Mouse (Mus musculus) urinary bladder, postnatal 14 days (tissue): Measurements from ENCODE around the gene Anp32a.

Source experiments
- DNase-seq: peaks from one replicate; pipeline ENCODE4 v3.0.0; 2021; ENCODE audit warnings: low spot score

Gene Anp32a

GRCm38 (mm10) chr9:62347201-62347600, 6.1 kb downstream of the Anp32a start:
- no peak for DNase-seq

DNA sequence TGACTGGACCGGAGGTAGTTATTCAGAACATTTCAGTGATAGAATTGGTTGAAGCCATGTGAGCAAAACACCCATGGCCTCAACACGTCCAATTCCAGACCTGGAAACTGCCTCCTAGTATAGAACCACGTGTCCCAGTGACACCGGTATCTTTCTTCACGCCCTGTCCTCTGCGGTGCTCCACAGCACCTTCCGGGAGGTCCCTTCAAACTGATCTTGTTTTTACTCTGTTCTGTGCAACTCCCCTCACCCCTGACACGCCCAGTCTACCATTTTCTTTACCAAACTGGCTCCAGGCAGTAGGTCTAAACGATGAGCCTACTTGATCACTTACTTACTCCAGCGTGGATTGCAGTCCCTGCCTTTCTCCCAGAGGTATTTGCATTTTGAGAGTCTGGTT, 7.0 kb downstream of the Anp32a start:
- DNase-seq, result no peak

DNA sequence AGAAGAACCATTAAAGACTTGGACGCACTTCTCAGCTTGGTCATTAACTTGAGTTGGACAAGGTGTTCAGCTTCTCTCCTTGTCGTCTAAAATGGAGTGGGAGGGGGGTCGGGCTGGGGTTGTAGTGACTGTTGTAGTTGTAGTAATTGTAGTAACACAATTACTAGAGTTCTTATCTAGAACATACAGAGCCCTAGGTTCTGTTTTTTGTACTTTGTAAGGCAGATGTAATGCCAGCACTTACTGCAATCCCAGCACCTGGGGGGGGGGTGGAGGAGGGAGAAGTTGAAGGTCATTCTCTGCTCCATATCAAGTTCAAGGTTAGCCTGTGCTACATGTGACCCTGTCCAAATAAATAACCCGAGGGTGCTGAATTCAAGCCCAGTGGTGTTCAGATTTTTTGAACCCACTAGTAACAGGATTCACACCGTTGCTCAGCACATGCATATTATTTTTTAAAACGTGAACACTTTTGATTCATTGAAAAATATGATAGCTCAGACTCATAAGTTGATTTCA, 7.4 kb downstream of the Anp32a start:
- DNase-seq, result no peak

- DNase-seq, result no peak
These were observed 8.2 kb downstream of the Anp32a start for GRCm38 (mm10) chr9:62349250-62349649.

- DNase-seq, result no peak
These were observed 9.6 kb downstream of the Anp32a start for GRCm38 (mm10) chr9:62350721-62351120.

GRCm38 (mm10) chr9:62351200-62351599, 10.1 kb downstream of the Anp32a start:
- no peak for DNase-seq

DNA sequence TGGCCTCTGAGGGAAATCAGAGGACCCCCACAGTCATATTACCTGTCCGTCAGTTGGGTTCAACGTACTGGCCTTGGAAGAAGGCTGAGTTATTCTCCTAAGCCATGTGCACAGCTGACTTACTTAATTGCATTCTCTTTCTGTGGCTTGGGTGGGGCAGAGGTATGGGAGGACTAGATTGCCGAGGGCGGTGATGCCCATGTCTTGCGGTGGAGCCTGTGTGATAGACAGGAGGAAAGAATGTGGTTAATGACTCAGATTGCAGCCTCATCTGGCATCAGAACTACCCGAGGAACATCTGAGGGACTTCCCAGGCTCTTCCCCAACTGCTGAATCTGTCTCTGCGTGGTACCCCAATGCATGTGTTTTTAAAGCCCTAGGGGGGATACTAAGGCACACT, 12.7 kb downstream of the Anp32a start:
- no peak for DNase-seq

GRCm38 (mm10) chr9:62354838-62355719, 14.0 kb downstream of the Anp32a start:
- no peak for DNase-seq

DNA sequence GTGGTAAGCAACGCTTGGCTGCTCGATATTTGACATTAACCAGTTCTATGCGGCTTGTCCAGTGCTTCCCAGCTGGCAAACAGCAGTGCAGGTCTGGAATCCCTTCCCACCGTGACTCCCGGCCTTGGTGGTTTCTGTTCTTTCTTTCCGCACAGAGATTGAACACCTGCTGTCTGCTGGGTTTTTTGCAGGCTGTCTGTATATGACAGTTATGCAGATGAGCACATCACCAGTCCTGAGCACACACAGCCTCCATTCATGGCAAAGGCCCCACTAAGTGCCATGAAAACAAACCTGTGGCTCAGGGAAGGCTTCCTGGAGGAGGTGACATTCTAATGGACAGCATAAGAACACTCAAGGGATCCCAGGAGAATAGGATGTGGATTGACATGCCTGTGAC, 14.7 kb downstream of the Anp32a start:
- no peak for DNase-seq

- DNase-seq, result no peak
These were observed 16.5 kb downstream of the Anp32a start for GRCm38 (mm10) chr9:62357593-62357992.

DNA sequence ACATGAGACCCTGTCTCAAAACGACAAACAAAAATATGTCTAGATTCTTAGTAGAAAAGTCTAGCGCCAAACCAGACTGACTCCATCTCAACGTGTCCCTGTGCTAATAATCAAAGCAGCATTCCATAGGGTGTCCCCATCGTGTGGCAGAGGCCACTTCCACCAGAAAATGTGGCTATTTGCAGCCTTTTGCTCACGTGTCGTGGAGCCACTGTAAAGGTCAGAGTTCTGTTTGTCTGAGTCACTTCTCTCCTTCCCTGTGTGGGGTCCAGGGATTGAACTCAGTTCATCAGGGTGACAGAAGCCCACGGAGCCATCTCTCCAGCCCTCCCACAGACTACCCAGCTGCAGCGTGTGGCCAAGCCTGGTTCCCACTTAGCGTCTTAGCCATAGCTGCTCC, 17.8 kb downstream of the Anp32a start:
- no peak for DNase-seq

GRCm38 (mm10) chr9:62360889-62361288, 19.8 kb downstream of the Anp32a start:
- DNase-seq, result no peak

DNA sequence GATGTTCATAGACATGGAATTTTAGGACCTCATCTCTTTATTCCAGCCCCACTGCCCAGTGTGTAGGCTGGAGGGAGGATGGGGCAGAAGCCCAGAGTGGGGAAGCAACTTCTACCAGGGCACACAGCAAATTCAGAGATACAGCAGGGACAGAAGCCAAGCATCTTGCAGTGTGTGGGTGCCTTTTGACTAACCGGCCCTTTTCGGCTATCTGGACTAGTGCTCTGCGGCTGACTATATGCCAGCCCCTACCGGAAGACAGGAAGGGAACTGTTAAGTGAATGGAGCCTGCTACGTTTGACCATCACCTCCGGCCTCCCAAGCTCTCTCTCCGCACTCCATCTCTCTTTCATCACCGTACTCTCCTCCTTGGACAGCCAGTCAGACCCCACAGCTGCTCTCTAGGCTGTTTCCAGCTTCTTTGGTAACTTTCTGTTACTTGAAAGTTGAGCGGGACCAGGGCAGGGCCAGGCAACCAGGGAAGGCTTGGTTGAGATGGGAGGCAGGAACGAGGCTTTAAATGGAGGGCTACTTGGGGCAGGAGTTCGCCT, 21.8 kb downstream of the Anp32a start:
- no peak for DNase-seq

DNA sequence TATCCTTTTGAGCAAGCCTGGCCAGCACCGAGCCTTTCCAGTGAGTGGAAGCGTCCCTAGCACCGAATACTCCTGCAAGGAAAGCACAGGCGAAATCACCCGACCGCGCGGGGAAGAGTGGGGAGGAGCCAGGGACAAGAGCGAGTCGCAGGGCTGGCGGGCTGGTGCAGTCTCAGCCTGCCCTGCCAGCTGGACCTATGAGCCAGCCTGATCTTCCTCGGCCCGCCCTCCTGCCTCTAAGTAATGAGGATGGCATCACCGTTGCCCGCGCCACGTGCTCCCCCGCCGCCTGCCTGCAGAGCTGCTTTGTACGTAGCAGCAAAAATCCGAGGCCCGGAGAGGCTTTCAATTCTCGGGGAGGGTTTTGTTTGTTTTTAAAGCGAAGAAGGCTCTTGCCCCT, 22.5 kb downstream of the Anp32a start:
- DNase-seq, result peak; percentile 90

DNA sequence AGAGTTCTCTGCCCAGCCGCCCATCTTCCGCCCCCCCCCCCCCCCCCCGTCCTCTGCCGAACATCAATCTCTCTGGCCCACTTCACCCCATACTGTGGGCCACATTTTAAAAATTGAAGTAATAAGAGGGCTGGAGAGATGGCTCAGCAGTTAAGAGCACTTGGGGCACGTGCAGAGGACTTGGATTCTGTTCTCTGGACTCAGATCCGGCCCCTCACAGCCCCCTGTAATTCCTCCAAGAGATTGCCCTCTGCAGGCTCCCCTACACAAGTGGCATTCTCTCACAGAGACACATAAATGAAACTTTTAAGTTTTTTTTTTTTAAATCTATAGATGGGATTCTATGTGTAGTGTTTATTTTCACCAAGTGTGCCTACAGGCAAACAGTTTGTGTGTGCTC, 23.1 kb downstream of the Anp32a start:
- DNase-seq, result no peak

- no peak for DNase-seq
These were observed 23.7 kb downstream of the Anp32a start for GRCm38 (mm10) chr9:62364831-62365230.

DNA sequence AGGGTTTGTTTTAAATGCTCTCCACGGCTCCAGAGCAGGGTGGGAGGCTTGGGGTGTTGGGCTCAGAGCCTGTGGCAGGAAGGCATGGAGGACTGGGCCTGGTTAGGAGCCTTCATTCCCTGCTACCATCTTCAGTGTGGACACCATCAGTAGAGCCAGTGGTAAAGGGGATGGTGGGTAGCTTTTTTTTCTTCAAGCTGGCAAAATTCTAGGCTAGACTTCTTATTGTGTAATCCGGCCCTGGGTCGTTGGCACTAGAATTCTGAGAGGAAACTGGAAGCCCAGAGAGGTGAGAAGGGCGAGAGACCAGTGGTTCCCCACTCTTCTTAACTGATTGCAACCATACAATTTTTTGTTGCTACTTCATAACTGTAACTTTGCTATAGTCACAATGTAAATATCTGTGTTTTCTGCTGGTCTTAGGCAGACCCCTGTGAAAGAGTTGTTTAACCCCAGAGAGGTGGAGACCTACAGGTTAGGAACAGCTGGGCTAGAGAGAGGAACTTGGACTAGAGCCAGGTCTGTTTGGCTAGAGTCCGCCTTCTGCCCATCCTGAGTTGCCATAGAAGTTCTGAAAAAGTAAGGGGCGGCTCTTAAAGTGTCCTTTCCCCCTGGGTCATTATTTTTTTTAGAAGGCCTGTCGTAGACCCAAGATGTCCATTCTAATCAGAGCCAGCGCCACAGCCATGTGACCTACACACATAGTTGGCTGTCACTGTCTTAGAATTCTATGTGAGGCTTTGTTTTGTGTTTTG, 24.4 kb downstream of the Anp32a start:
- DNase-seq, result no peak

GRCm38 (mm10) chr9:62366478-62367458, 25.7 kb downstream of the Anp32a start:
- DNase-seq, result no peak

DNA sequence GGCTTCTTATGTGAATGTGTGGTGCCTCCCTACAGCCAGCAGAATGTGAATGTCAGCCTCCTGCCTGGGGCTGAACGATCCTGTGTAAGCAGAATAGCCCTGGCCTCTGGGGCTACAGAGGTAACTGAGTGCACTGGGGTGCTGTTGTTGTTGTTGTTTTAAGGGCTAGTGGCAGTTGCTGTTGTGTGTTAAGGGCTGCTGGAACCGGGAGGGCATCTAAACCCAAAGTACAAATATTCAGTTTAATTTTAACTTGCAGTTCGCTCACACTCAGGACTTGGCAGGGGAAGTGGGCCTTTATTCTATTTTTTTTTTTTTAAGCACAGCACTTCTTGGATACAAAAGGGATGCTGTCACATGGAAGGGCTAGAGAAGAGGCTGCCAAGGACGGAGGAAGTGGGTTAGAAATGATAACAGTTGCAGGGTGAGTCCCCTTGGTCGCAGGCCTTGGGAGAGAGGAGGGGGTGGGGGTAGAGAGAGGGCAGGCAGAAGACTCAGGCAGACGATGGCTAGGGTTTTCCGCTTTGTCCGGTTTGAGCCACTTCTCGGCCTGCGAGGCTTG, 26.5 kb downstream of the Anp32a start:
- no peak for DNase-seq

- no peak for DNase-seq
These were observed 27.3 kb downstream of the Anp32a start for GRCm38 (mm10) chr9:62368256-62368905.

GRCm38 (mm10) chr9:62369172-62369571, 28.1 kb downstream of the Anp32a start:
- DNase-seq, result no peak
